Mouse (Mus musculus) liver (tissue): ENCODE measurements around the gene Zfr2.

Experiments used
- DNase-seq: peaks from one replicate; pipeline ENCODE4 v3.0.0-alpha.2; 2020; ENCODE audit warnings: mixed read lengths

Gene Zfr2

DNA sequence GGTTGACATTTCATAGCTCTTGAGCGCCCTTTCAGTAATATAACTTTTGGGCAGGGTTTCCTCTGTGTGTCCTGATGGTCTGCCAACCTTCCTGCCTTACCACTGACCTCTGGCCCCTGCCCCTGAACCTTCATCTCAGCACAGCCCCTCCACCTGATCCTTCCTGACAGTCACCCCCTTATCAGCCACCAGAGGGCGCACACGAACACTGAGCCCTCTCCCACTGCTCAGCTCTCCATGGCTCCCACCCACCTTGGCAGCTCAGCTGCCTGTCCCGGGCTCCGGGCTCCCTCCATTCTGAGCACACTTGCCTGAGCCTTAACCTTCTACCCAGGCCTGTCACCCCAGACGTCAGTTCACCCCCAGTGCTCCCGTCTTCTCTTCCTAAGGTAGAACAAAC is 56.3 kb downstream of the Zfr2 start:
- DNase-seq: peak; percentile 67

DNA sequence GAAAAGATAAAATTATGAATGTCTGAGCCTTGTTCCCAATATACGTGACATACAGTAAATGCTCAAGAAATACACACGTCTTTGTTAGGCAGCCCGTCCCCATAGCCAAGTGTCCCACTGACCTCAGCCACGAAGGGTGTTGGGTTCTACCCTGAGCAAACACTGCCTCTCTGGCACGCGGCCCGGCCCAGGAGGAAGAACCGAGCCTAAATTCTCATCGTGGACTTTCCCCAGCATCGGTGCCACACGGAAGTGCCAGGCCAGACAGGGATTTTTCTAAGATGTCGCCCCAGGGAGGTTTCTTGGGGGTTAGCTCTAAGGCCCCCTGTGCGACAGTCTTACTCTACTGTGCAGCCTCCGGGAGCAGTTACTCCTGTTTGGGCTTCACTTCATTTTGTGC is 56.9 kb downstream of the Zfr2 start:
- DNase-seq: no peak

DNA sequence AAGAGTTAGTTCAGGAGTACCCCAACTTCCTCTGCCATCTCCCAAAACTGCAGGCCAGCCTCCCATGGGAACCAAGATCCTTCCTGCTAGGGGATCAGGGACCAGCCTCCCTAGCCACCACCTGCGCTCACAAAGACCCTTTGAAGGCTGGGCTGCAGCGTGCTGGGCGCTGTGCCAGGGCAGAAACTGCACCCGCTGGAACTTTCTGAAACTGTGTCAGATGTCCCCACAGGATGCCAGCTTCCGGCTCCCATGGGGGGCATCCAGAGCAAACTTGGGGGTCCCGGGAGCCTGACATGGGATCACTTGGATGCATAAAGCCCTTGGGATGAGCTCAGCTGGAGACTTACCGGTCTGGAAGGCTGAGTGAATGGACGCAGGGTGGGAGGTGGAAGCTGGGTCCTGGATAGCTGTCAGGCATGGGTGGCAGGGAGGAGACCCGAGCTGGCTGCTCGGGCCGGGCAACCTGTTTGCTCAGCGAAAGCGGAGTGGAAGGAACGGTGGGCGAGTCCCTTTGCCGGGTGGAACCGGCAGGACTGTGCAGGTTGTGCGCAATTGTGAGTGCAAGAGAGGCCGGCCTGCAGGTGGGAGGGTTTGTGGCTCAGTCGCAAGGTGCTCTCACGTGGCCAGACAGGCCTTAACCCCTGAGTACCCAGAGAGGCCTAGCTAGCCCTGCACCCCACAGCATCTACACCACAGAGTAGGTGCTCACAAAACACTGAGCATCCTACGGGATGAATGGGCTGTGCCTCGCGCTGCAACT is 57.9 kb downstream of the Zfr2 start:
- no peak for DNase-seq

DNA sequence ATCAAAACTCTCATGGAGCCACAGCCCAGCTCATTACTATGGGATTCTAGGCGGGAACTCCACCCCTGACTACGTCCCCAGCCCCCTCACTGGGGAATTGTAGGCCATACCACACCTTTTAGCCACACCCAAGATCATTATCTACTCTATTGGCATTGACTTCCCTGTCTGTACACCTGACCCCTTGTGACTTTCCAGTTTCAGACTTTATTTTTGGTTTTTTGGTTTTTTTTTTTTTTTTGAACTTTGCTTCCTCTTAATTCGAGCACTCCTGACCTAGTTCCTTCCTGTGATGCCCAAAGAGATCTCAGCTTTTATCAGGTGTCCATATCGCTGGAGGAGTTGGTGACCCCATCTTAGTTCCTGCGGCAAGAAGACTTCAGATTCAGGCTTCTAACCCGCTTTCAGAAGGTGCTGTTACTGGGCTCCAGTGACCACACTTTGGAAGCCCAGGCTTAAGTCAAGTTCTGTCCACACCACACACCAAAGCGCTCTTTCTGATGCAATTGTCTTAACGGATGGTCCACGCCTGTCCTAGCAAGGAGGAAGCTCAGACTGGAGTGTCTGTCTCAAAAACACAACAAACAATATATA is 58.7 kb downstream of the Zfr2 start, which contains the start of gene Tjp3:
Tjp3 (minus strand) TSS at position 71 of the 594 bp plus-strand sequence.
- no peak for DNase-seq

DNA sequence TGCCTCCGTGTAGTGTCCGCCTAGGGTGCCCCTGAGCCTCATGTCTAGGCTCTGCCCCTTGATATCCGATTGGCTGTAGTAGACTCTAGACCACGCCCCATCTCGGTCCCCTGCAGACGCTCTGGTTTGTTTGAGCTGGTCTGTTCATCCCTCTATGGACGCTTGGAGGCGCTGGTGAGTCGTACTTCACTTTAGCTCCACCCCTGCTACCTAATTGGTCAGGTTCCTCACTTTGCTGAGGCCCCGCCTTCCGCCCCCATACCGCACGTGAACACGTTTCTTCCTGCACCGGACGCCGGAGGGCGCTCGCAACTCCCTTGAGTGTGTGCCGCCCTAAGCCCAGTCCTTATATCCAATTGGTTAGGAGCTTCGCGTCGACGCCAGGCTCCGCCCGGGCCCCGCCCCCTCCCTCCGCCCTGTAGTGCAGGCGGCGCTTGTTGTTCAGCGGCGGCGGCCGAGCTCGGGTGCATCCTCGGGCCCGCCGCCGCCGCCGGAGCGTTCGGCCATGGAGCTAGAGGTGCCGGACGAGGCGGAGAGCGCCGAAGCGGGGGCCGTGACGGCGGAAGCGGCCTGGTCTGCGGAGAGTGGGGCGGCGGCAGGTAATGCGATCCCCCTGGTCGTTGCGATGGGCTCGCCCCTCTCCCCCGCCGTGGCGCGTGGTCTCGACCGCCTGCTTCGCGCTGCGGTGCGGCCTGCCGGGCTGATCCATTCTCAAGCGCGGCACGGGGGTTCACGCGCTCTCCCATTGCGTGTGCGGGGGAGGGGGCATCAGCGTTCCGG is 59.8 kb downstream of the Zfr2 start, which contains the start of gene Pip5k1c:
Pip5k1c (plus strand) TSS at position 410 of the 780 bp plus-strand sequence.
- peak; percentile 100 for DNase-seq

DNA sequence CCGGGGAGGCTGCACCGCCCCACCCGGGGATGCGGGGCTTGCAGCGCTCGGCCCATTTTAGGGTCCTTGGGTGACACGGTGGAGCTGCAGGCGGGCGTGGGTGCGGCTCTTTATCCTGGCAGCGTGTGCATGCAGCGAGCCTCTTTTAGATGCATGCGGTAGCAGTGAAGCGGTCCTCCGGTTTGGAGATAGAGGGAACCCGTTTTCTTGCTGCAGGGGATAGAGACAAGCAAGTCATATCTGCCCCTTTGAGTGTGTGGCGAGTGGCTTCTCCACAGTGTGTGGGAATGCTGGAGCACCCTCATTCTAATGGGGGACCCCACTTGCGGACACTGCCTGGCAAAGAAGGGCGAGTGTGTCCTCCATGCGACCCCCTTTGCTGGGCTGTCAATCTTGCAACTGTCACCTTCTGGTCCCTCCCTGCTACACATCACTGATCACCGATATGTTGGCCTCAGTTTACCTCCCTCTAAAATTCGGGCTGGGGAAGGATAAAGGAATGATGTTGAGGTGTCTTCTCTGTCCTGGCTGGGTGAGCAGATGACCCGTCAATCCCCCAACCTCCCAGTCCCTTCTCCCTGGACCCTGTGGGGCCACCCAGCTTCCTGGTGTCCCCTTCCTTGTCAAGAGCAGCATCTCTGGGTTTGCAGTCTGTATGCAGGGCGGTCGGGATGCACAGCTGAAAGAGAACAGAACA is 60.5 kb downstream of the Zfr2 start:
- no peak for DNase-seq

DNA sequence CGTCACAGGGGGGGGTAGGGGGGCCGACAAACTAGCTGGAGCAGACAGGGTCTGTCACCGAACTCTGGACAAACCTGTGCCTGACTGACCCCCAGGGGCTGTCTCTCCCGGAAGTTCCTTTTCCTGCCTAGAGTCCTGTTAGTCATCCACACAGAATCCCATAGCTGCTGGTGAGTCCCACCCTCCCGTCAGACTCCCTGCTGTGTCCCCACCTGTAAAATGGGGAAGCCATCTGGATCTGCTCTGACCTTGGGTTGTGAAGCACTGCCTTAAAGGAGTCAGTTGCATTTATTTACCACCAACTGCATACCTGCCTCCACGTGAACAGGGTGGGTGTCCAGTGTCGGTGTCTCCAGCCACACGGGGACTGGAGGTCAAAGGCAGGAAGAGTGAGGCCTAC is 61.5 kb downstream of the Zfr2 start:
- DNase-seq: no peak

DNA sequence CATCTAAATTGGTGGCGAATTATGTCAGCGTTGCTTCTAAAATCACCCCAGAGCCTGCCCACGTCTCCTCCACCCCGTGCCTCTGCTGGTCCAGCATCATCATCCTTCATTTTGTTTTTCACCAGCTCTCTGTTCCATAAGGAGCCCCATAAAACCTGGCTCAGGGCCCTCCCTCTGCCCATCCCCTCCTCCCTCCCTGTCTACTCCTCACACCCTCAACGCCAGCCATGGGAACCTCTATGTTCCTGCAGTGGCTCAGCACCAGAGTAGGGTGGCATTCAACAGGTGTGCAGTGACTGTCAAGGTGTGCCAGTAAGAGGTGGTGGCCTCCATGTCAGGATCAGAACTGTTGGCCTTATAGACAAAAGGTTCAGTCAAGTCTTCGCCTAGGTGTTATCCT is 62.2 kb downstream of the Zfr2 start:
- DNase-seq: no peak

DNA sequence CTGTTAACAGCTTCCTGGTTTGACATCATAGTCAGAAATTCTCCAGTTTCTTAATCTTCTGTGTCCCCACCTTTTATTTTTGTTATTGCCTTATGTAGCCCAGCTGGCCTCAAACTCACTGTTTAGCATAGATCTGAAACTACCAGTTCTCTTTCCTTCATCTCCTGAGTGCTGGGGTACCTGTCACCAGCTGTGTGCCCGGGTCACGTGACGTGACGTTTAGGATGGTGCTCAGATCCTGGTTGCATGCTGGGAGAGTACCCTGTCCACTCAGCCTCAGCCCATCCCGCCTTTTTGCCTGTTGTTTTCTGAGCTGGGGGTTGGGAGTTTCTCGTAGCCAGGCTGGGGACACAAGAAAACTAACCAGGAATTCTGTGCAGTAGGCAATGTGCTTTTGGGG is 64.3 kb downstream of the Zfr2 start:
- DNase-seq: no peak

DNA sequence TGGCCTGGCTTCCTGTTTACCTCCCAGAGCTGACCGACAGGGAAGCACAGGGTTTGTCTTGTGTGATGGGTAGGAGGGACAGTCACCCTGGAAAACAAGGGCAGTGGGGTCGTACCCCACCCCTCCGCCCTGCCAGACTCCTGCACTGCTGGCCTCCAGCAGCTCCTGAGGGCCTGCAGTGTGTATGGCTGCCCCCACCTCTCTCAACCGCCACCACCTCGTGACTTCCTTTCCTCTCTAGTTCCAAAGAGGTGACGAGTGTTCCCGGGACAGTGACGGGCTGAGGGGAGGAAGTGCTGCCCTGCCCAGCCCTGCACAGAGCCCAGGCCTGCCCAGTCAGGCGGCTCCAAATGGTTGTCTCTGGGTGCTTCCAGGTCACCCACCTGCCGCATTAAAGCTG is 64.9 kb downstream of the Zfr2 start:
- DNase-seq: peak; percentile 45

DNA sequence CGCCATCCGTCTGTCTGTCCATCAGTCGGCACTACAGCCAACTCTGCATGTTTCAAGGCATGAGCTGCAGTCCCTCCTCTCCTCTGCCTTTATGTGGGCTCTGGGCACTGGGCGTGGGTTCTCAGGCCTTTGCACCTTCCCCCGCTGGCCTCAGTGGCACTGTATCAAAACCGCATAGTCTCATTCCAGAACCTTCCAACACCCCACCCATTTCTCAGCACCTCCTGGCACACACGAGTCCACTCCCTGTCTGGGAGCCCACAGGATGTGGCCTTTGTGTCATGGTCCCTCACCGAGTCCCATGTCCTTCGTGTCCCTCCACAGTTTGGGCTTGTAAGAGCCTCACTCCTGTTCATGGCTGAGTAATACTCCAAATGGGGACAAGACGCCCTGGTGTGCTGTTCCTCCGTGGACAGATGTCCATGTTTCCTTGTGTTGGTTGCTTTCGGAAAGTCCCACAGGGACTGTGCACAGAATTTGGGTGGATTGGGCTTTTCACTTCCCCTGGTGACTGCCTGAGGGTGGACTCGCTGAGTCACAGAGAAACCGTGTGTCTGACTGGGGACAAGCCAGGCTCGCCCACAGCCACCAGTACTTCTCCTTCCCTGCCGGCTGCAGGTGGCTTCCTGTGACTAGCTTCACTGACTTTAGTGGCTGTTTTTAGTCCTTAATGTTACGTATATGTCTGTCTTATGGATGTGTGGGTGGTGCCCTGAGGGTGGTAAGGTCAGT is 65.6 kb downstream of the Zfr2 start:
- no peak for DNase-seq

DNA sequence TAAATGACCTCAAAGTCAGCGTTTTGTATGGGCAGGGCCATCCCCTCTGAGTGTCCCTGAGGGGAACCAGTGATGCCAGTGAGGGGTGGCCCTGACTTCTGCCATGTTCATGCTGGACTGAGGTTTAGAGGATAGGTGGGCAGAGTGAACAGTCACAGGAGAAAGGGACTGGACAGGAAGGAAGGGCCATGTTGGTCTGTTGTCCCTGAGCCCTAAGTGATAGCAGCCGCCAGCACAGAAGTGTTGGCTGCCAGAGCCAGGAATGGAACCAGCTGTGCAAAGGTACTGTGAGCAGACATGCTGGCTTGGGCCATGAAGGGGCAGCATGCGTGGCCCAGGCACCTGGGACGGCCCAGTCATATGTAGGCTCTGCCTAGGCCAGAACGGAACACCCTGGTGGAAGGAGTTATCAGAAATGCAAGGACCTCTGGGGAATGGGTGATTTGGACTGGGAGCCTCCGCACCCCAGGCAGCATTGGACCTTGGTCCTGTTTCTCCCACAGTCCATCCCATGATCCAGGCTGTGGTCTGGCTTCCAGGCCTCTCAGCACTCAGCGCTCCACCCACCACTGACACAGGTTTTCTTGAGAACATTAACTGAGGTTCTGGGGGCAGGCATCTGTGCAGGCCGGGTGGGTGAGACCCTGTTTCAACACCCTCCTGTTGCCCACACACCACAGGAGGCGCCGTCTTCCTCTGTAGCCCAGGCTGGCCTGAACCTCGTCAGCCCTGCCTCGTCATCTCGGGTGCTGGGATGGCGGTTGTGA is 66.8 kb downstream of the Zfr2 start:
- no peak for DNase-seq

DNA sequence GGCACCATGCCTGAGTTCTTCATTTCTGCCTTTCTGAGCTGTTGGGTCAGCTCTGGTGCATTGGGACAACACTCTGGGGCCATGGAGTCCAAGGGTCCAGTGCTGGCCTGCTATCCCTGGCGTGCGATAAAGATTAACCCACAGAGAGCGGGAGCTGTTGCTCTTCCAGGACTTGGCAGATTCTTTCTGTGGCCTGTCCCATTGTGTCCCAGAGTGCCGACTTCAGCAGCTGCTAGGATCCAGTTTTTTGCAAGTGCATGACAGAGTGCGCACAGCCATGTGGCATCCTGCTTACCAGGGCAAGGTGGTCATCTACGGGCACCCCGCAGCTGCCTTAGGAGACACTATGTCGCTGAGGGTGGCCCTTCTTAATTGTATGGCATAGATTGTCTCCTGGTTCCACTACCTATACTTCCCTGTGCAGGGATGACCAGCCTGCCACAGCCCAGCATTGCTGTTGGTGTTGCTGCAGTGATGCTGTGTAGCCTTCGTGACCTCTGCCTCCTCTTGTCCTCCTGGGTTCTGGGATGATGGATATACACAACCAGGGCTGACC is 67.5 kb downstream of the Zfr2 start:
- DNase-seq: no peak

DNA sequence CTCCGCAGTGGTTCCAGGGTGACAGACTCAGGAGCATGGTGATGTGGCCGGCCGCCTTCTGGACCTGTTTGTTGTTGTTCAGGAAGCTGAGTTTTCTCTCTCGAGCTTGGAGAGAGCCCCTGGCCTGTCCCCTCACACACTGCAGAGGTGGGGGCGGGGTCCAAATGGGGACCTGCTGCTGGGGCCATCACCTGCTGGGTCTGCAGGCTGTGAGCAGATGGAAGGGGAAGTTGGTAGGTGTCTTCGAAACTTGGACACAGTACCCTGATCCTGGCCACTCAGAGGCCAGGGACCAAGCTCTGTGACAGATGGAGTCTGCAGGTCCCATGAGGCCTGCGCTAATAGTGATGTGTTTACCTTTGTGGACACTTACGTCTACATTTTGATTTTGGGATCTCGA is 68.4 kb downstream of the Zfr2 start:
- DNase-seq: no peak
